Mouse (Mus musculus): Measurements from ENCODE around the gene Pwwp2b.

GRCm38 (mm10) chr7:139266431-139266830, 18.1 kb downstream of the Pwwp2b start:
- TF ChIP-seq POLR2A (IDR thresholded peaks at IDR 0.05; ENCODE audit: low read depth, low read length) (no peak), CTCF (conservative IDR thresholded peaks at IDR 0.05; ENCODE audit: insufficient read depth, insufficient read length, low read depth, low read length) (no peak)

Data from kidney, adult 2 months (tissue).